Mouse (Mus musculus): ENCODE results near the gene Adora1.

The Adora1 gene

GRCm38 (mm10) chr1:134240701-134241100, 5.5 kb upstream of the Adora1 start:
- in situ Hi-C loops (cut with MboI, MseI): loop anchor here (5.0 kb wide), 1 partner anchor 88 kb away; no protein-coding TSS in a partner anchor

- in situ Hi-C loops (cut with MboI, MseI): no loop called here
Observed at GRCm38 (mm10) chr1:134237438-134237837, 2.2 kb upstream of the Adora1 start.

DNA sequence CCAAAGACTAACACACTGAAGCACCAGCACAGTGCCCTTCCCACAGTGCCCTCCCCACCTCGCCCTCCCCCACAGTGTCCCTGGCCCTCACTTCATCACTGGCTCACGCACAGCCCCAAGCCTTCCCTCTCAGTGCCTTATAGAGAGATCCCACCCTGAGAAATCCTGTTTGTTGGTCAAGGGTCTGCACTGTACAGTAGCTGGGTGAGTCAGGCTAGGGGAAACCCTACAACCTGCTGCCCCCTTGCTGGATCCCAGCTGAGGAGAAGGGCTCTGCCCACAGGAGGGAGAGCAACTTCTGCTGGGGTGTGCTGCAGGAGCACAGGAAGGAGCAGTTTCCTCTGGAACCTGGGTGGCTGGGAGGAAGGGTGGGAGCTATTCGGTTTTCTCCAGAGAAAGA, 911 bp upstream of the Adora1 start:
- in situ Hi-C loops (cut with MboI, MseI): no loop called here

GRCm38 (mm10) chr1:134234455-134235390, 508 bp downstream of the Adora1 start:
- in situ Hi-C loops (cut with MboI, MseI): no loop called here

GRCm38 (mm10) chr1:134233681-134234454, 1.4 kb downstream of the Adora1 start:
- in situ Hi-C loops (cut with MboI, MseI): no loop called here

GRCm38 (mm10) chr1:134232778-134233531, 2.3 kb downstream of the Adora1 start:
- in situ Hi-C loops (cut with MboI, MseI): no loop called here

DNA sequence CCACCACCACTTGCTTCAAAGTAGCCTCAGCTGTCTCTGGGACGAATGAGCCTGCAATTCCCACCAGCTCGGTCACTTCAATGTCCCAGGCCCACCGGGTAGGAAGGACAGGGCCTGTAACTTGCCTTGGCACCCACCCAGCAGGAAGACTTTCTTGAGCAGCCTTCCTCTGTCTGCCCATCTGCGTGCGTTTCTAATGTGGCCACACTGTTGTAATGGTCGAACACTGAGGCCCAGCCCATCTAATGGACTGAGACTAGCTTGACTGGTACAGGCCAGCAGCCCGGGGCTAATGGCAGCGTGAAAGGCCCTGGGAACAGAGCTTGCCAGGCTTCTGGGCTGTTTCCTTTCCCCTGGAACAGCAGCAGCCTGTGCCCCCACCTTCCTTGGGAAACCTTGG, 2.9 kb downstream of the Adora1 start:
- in situ Hi-C loops (cut with MboI, MseI): no loop called here

DNA sequence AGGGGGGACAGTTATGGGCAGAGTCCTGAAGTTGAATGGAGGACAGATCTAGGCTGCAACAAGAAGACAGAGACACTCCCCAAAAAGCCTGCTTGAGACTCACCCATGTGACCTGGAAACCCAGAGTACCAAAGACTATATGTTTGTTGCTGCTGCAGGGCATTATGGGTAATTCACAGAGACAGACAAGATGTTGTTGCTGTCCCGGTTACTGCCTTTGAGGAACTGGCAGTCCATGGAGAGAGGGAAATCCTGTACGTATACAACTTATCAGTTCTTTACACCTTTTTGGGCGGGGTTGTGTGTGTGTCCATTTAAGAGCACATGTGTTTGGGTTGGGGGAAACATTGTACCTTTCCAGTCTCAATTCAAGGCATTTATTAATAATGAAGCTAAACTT, 3.5 kb downstream of the Adora1 start:
- in situ Hi-C loops (cut with MboI, MseI): no loop called here

GRCm38 (mm10) chr1:134231270-134231669, 4.0 kb downstream of the Adora1 start:
- in situ Hi-C loops (cut with MboI, MseI): no loop called here

DNA sequence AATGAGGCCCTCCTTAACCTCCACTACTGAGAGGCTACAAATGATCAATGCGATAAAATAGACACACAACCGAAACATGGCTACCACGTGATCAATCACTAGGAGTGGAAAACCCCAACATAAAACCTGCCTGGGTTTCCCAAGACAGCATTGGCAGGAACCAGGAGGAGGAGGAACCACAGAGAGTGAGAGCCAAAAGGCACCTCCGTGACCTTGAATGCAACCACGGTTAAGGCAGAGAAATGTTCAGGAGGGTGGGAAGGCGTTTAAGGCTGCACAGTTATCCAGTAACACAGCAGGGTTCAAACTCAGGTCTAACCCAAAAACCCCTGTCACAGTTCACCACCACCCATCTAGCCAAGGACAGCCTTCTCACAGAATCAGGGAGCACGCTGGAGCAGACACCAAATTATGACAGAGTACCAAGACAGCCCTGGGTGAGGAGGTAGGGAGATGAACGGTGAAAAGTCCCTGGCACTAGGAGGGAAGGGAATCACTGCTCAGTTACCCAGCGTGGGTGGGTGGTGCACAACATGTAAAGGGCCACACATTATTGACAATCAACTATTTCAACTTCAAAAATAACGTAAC, 4.5 kb downstream of the Adora1 start:
- in situ Hi-C loops (cut with MboI, MseI): no loop called here

- in situ Hi-C loops (cut with MboI, MseI): no loop called here
Observed at GRCm38 (mm10) chr1:134229806-134230575, 5.2 kb downstream of the Adora1 start.

DNA sequence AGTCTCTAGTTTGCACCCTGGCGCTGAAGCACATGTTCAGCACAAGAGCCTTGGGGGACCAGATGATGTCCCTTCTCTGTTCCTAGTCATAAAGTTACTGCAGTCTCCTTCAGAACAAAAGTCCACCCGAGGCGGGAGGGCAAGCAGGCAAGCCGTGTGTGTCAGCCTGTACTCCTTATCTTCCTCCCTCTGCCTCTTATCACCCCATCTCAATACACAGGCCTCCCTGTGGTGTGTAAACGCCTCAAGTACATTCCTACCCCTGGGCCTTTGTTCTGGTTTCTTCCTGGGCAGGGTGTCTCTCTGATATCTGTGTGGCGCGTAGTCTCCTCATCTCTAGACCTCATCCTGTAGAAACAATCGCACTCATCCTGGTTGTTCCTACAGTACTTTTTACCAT, 8.5 kb downstream of the Adora1 start:
- in situ Hi-C loops (cut with MboI, MseI): no loop called here

DNA sequence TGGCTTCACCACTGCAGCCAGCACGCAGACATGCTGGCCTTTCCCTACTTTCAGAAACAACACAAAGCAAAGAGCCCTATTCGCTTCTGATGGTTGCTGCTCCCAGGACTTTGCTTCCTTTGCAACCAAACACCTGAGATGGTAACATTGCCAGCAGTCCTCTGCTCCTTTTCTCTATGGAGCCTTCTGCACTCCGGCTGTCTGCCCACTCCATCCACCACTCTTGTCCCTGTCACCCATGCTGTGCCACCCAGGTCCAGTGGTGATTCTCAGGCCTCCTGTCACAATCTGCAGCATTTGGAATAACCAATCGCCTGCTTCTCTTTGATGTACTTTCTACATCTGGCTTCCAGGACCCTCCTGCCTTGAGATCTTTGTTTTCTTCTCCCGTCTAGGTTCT, 9.9 kb downstream of the Adora1 start:
- in situ Hi-C loops (cut with MboI, MseI): no loop called here

- in situ Hi-C loops (cut with MboI, MseI): no loop called here
Observed at GRCm38 (mm10) chr1:134224649-134225227, 10.5 kb downstream of the Adora1 start.

GRCm38 (mm10) chr1:134222122-134223055, 12.8 kb downstream of the Adora1 start:
- in situ Hi-C loops (cut with MboI, MseI): no loop called here

- in situ Hi-C loops (cut with MboI, MseI): no loop called here
Observed at GRCm38 (mm10) chr1:134221172-134221571, 14.1 kb downstream of the Adora1 start.

- in situ Hi-C loops (cut with MboI, MseI): loop anchor here (10.0 kb wide), 1 partner anchor 1035 kb away; the partner anchor contains the start of gene Elf3
Observed at GRCm38 (mm10) chr1:134219608-134220007, 15.6 kb downstream of the Adora1 start.

DNA sequence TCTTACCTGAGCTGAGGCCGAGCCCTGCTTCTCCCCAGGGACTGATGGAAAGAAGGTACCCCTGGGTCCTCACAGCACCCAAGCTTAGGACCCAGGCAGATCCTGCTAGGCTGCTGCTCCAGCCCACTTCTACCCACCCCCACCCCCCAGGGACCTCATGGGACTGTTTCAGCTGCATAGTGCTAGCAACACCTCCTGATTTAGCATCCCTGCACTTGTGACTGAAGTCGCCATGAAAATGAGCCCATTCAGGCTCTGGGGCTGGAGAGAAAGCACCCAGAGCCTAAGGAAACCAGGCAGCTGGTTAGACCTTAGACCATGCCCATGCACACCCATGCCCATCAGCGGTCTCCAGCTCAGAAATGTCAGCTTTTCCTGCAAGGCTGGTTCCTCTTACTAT, 17.3 kb downstream of the Adora1 start:
- in situ Hi-C loops (cut with MboI, MseI): loop anchor here (10.0 kb wide), 1 partner anchor 1037 kb away; the partner anchor contains the start of gene Elf3

GRCm38 (mm10) chr1:134217028-134217481, 18.2 kb downstream of the Adora1 start:
- in situ Hi-C loops (cut with MboI, MseI): loop anchor here (10.0 kb wide), 1 partner anchor 1038 kb away; the partner anchor contains the start of gene Elf3

All from regulatory T cell (primary cell).